Mouse (Mus musculus): Measurements from ENCODE around the gene Hpse. TPM values are rescaled to one million over a fixed set of nuclear protein-coding genes. Genes with fewer than 3 reads are reported as not detected.

Gene Hpse
- polyA plus RNA-seq (2017; shearing (Covaris generic)): 2.5 TPM

DNA sequence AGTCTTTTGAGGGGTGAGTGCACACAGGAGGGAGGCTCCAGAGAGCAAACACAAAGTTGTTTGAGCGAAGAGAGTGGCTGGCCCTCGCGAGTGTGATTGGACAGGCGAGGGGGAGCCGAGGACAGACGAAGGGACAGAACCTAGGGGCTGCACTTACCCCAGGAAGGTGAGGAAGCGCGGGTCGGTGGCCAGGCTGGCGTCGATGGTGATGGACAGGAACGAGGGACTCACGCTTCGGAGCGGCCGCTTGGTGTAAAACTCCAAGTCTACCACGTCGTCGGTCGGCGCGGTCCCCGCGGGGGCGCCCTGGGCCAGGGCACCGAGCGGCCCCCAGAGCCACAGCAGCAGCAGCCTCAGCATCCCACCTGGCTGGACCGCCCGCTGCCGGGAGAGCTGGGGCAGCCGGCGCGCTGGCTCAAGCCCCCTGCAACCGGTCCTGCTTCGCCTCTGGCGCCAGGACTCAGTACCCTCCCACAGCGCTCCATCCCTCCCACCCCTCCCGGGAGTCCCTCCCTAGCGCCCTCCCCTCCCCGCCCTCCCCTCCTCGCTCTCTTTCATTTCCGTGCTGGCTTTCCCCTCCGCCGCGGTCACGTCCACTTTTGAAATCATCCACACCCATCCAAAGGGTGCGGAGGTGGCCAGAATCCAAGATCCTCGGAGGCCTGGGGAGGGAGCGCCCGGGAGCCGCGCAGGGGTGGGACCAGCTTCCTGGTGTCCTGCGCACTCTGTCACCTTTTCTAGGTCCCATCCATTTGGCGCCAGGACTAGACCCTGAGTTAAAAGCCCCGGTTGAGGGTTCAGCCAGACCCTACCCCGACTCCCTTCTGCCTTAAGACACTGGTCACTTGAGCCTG lies at the start of gene Hpse:
TSS of gene Hpse (minus strand) at position 482 of the 854 bp plus-strand sequence.

DNA sequence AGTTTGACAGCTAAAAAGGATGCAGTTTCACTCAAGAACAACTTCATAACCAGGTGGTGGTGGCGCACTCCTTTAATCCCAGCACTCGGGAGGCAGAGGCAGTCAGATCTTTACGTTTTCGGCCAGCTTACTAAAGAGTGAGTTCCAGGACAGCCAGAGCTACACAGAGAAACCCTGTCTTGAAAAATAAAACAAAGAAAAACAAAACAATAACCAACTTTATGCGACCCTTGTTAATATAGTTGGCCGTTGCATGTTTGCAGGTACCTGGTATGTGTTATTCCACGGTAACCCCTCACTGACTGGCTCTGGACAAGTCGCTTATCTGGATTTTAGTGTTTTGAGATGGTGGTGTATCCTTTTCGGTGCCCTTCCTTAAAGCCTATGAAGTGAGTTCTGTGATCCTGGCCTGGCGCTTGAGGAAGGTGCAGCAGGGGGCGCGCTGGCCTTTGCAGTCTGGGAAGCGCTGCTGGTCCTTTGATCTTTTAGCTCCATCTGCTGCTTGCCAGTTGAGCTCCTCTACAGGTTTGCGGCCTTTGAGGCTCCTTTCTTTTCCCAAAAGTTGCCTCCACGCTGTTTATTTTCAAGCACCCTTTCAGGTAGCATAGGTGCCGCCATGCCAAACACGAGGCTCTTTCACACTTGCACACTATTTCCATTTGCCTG lies 44.7 kb downstream of the Hpse start, which contains the start of gene Coq2:
TSS of gene Coq2 (minus strand) at position 430 of the 666 bp plus-strand sequence.

Other genes with a start within 250 kb of the Hpse start
- 19.7 TPM for gene Lin54, start 219.1 kb downstream of the Hpse start, polyA plus RNA-seq (2017; shearing (Covaris generic))
- gene Cops4, start 201.4 kb downstream of the Hpse start, polyA plus RNA-seq (2017; shearing (Covaris generic)): 108 TPM
- gene Plac8, start 147.5 kb downstream of the Hpse start, polyA plus RNA-seq (2017; shearing (Covaris generic)): 6.5 TPM
- 43.9 TPM for gene Coq2, start 44.6 kb downstream of the Hpse start, polyA plus RNA-seq (2017; shearing (Covaris generic))
- 29.9 TPM for gene Helq, start 78.9 kb upstream of the Hpse start, polyA plus RNA-seq (2017; shearing (Covaris generic))
- gene Mrps18c, start 78.9 kb upstream of the Hpse start, polyA plus RNA-seq (2017; shearing (Covaris generic)): 145 TPM
- 34.3 TPM for gene Abraxas1, start 101.2 kb upstream of the Hpse start, polyA plus RNA-seq (2017; shearing (Covaris generic))
- 0.62 TPM for gene Gpat3, start 126.0 kb upstream of the Hpse start, polyA plus RNA-seq (2017; shearing (Covaris generic))

Measured in CD4-positive, CD25-positive, alpha-beta regulatory T cell (primary cell).